Mouse (Mus musculus) G1E (cell line): ENCODE results near the gene Cdk6. TPM values are rescaled to one million over a fixed set of nuclear protein-coding genes. Genes with fewer than 3 reads are reported as not detected.

Experiments used
- ATAC-seq: 2 replicates; pipeline ENCODE4 v1.8.0; 2016; ENCODE audit warnings: mild to moderate bottlenecking; ENCODE audit not compliant: insufficient number of reproducible peaks, poor library complexity, low FRiP score, severe bottlenecking; ENCODE audit errors: extremely low read depth
- DNase-seq: peaks from one replicate; pipeline ENCODE4 v3.0.0; 2012; ENCODE audit warnings: low spot score
- H3K27me3 ChIP-seq: 2 replicates; pipeline ENCODE4 v1.6.1; 2012; ENCODE audit warnings: mild to moderate bottlenecking, low read length, inconsistent platforms; ENCODE audit not compliant: insufficient read depth
- H3K36me3 ChIP-seq: replicated peaks from 2 replicates; pipeline ENCODE3; 2012; ENCODE audit warnings: mild to moderate bottlenecking, inconsistent platforms
- H3K4me1 ChIP-seq: 2 replicates; pipeline ENCODE4 v1.6.1; 2012; ENCODE audit warnings: low read depth, low read length, inconsistent platforms, mixed read lengths; ENCODE audit not compliant: insufficient read depth
- H3K4me3 ChIP-seq: 2 replicates; pipeline ENCODE4 v1.5.1; 2012; ENCODE audit warnings: low read depth, mild to moderate bottlenecking, inconsistent platforms, low read length, moderate library complexity, mixed read lengths
- H3K9me3 ChIP-seq: replicated peaks from 2 replicates; pipeline ENCODE4 v1.6.1; 2012; ENCODE audit warnings: inconsistent platforms
- CTCF ChIP-seq: IDR thresholded peaks from 2 replicates; pipeline ENCODE4 v1.5.1; 2012; ENCODE audit warnings: low read depth, low read length, inconsistent platforms, mixed read lengths
- GATA1 ChIP-seq: IDR thresholded peaks from 2 replicates; pipeline ENCODE4 v1.6.1; 2012; ENCODE audit warnings: borderline replicate concordance, low read length, inconsistent platforms, mixed read lengths
- GATA2 ChIP-seq: IDR thresholded peaks from 2 replicates; pipeline ENCODE4 v1.6.1; 2012; ENCODE audit warnings: low read depth, low read length, inconsistent platforms, borderline replicate concordance
- POLR2AphosphoS5 ChIP-seq: IDR thresholded peaks from 2 replicates; pipeline ENCODE4 v1.6.1; 2012; ENCODE audit warnings: low read depth, low read length, inconsistent platforms; ENCODE audit not compliant: insufficient replicate concordance
- TAL1 ChIP-seq: conservative IDR thresholded peaks from 2 replicates; pipeline ENCODE4 v1.6.1; 2012; ENCODE audit warnings: low read depth, low read length, inconsistent platforms, mixed read lengths
- polyA plus RNA-seq: library from polyadenylated mRNA; stranded (reverse); fragments of >175 nt; gene quantifications from 2 replicates; pipeline ENCODE4 v1.2.3, GENCODE M21; 2012
- total RNA-seq, 2 experiments: library from RNA; stranded (forward) in 1 of 2; stranded (reverse) in 1 of 2; fragments of 200-1000 nt in 1 of 2; fragments of >200 nt in 1 of 2; fragmentation: Nextera tagmentation in 1 of 2; gene quantifications; 2 replicates each; pipeline ENCODE4 v1.2.3; 2014 to 2017

Cdk6 gene
- total and polyA plus RNA-seq, 3 experiments: 75.2 to 142 (median 114) TPM

DNA sequence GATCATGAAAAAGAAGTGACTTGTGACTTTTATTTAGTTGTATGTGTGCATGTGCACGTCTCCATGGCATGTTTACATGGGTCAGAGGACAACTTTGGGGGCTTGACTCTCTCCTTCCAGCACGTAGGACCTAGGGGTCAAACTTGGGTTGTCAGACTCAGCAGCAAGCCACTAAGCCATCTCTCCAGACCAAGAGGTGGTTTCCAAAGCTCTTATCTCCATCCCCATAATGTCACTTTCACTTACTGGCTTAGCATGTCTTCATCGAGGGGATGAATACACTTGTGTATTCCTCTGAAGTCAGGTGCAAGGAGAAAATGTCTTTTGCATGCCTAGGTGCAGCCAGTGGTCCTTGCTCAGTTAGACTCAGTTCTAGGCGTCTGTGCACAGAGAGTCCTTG, 163.2 kb downstream of the Cdk6 start:
- no peaks in the 10 kb centered on the region for H3K9me3 ChIP-seq
- peaks cover 75% of the 10 kb centered on the region for H3K36me3 ChIP-seq
- peaks cover 84% of the 10 kb centered on the region for H3K4me1 ChIP-seq
- no peaks in the 10 kb centered on the region for H3K27me3 ChIP-seq
- TF ChIP-seq GATA2 (no peak), GATA1 (no peak), TAL1 (peak; percentile 37; the same call in 1 of the 2 replicates)
- DNase-seq (no peak), ATAC-seq (no peak)
- H3K4me3 ChIP-seq: no peak overlapping the region

DNA sequence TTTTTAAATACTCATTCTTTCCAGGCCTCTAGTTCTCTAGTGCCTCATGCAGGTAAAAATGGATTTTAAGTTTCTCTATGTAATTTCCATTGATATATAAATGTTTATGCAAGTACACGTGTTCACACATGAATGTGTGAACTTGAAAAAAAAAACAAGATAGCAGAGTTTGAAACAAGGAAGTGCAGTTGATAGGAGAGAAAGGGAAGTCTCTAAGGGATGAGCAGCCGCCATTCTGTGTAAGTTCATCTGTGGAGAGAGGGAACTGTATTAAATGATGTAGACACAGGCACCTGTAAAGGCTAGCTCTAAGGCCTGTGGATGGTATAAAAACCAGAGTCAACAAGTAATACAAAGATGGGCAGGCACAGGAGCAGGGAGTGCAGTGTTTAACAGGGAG, 164.3 kb downstream of the Cdk6 start:
- H3K36me3 ChIP-seq: peaks cover 77% of the 10 kb centered on the region
- TF ChIP-seq CTCF: no peak
- TF ChIP-seq GATA2: no peak
- TF ChIP-seq TAL1: no peak
- TF ChIP-seq POLR2AphosphoS5: no peak
- no peak for TF ChIP-seq GATA1
- no peaks in the 10 kb centered on the region for H3K9me3 ChIP-seq
- ATAC-seq: no peak
- H3K27me3 ChIP-seq: no peaks in the 10 kb centered on the region
- no peak for DNase-seq
- peaks cover 82% of the 10 kb centered on the region for H3K4me1 ChIP-seq
- no peak overlapping the region for H3K4me3 ChIP-seq

DNA sequence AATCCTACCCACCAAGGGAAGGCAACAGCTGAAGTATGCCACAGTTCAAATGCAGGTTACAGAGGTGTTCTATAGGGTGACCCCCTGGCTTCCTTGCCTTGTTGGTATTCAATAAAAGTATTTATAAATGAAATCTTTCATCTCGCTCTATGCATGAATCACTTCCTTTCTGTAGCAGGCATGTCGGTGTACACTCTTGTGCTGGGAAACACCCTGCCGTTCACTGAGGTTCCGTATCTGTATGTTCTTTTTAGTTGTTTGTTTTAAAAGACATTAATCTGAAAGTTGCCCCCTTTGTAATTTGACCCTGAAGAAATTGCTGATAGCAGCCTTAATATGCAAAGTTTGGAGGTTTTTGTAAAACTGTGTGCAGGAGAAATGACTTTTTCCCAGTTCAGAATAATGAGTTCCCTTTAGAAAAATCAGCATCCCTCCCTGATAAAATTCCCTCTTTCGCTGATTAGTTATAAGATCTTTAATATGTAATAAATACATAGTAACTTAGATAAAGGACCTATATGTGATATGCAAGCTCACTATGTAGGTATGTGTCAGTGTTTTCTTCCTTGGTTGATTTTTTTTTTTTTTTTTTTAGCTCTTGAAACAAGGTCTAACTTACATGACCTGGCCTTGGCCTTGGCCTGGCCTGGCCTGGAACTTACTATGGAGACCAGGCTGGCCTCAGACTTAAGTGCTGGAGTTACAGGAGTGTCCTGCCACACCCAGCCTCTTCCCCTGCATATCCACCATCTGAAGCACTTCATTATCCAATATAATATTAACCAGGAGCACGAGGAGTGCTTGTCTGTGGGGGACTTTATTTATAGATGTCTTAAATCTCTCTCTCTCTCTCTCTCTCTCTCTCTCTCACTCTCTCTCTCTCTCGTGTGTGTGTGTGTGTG, 167.4 kb downstream of the Cdk6 start:
- H3K27me3 ChIP-seq: no peaks in the 10 kb centered on the region
- no peak overlapping the region for H3K4me3 ChIP-seq
- H3K4me1 ChIP-seq: peaks cover 78% of the 10 kb centered on the region
- DNase-seq (no peak), ATAC-seq (no peak)
- no peak for TF ChIP-seq POLR2AphosphoS5
- no peak for TF ChIP-seq GATA2
- TF ChIP-seq CTCF: no peak
- TF ChIP-seq TAL1: no peak
- no peak for TF ChIP-seq GATA1
- H3K9me3 ChIP-seq: no peaks in the 10 kb centered on the region
- peaks cover 66% of the 10 kb centered on the region for H3K36me3 ChIP-seq

DNA sequence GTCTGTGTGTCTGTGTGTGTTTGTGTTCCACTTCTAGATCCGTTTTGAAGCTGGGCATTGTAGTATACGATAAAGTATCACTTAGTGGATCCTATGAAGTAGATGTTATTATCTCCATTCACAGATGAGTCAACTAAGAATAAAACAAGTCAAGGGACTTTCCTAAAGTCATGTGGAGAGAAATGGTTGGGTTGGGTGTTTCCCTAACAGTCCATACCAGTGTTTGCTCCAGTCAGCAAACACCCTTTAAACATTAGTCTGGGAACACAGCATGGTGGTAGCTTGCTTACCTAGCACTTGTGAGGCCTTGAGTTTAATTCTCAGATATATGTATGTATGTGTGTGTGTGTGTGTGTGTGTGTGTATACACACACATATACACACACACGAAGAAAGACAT, 168.2 kb downstream of the Cdk6 start:
- ATAC-seq (no peak), DNase-seq (no peak)
- H3K4me3 ChIP-seq: no peak overlapping the region
- H3K4me1 ChIP-seq: peaks cover 78% of the 10 kb centered on the region
- peaks cover 63% of the 10 kb centered on the region for H3K36me3 ChIP-seq
- TF ChIP-seq TAL1: no peak
- no peak for TF ChIP-seq CTCF
- no peak for TF ChIP-seq GATA1
- no peak for TF ChIP-seq GATA2
- no peak for TF ChIP-seq POLR2AphosphoS5
- H3K27me3 ChIP-seq: no peaks in the 10 kb centered on the region
- no peaks in the 10 kb centered on the region for H3K9me3 ChIP-seq

DNA sequence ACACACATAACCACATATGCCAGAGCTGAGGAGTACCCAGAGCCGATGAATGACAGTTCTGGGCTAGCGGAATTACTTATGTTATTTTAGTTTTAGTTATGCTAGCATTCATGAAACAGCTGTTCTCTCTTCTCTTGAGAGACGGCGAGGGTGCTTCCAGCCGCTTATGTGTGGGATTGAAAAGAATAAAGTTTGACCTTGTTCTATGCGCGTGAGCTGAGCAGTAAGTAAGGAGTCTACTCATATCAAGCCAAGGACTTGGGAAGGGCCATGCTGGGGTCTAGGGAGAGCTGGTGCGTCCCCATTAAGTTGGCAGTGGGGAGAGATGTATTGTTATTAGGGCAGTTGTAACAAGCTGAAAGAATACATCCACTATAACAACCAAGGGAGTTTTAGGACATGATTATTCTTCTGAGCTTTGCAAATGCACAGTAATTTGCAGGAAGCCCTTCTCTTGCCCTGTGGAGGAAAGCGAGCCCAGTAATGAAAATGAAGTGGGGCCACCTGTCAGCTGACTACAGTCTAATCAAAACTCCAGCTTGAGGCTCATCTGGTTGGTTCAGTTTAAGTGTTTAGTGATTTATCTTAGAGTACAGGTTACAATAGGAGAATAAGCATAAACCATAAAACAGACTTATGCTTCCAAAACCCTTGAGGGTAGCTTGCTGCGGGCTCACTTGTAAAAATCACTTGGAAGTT, 170.0 kb downstream of the Cdk6 start:
- Histone ChIP-seq H3K4me1 (peaks cover 81% of the 10 kb centered on the region), H3K36me3 (peaks cover 63% of the 10 kb centered on the region), H3K4me3 (no peak overlapping the region), H3K27me3 (no peaks in the 10 kb centered on the region), H3K9me3 (no peaks in the 10 kb centered on the region)
- no peak for ATAC-seq
- no peak for DNase-seq
- TF ChIP-seq GATA2 (no peak), POLR2AphosphoS5 (no peak), GATA1 (no peak), TAL1 (no peak), CTCF (no peak)

DNA sequence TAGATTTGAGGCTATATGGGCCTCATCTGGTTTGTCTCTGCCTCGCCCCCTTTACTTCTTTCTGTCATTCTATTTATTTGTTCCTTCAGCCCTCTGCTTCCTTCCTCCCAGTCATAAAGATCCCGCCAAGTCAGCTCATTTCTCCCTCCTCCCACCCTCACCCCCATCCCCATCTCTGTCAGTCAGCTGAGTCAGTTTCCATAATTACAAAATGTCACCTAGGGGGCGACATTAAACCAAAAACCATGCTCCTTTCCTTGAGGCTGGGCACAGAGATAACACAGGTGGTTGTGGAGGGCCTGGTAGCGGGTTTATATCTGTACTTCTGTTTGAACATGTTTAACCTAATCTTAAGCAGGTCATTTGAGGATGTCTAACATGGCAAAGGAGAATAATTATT, 171.3 kb downstream of the Cdk6 start:
- H3K9me3 ChIP-seq: no peaks in the 10 kb centered on the region
- TF ChIP-seq TAL1: peak; percentile 73
- TF ChIP-seq CTCF: no peak
- no peak for TF ChIP-seq GATA1
- TF ChIP-seq POLR2AphosphoS5: no peak
- no peak for TF ChIP-seq GATA2

More for the DNA sequence above, 171.3 kb downstream of the Cdk6 start:
- Histone ChIP-seq H3K4me3 (no peak overlapping the region), H3K4me1 (peaks cover 82% of the 10 kb centered on the region), H3K36me3 (peaks cover 64% of the 10 kb centered on the region), H3K27me3 (no peaks in the 10 kb centered on the region)
- peak; percentile 43 for DNase-seq
- peak; percentile 29 for ATAC-seq
